Mouse (Mus musculus) cerebellum, postnatal 10 days (tissue): ENCODE results near the gene Gtf2b.

Experiments
- DNase-seq, 2 experiments: peaks; one replicate each; pipeline ENCODE4 v3.0.0; 2021; ENCODE audit warnings: mixed read lengths in 2 of 2

Gtf2b gene

GRCm38 (mm10) chr3:142817506-142817905, 52.7 kb downstream of the Gtf2b start:
- no peak for DNase-seq

- no peak for DNase-seq
These were observed 58.8 kb downstream of the Gtf2b start for GRCm38 (mm10) chr3:142823606-142824005.

GRCm38 (mm10) chr3:142826449-142827146, 61.8 kb downstream of the Gtf2b start:
- no peak for DNase-seq

GRCm38 (mm10) chr3:142832910-142833309, 68.1 kb downstream of the Gtf2b start:
- DNase-seq: no peak
